Mouse (Mus musculus) CH12F3 (cell line): ENCODE data around the gene Cenpe.
"Not testable (repeated sequence)": the region's sequence is repeated elsewhere in the genome, so short reads cannot be mapped to it uniquely, and the experiment has no call there.

Experiments
- in situ Hi-C: fragments of 300-500 bp; cut with MboI; formaldehyde crosslinking; loops from 2 replicates; pipeline ENCODE4 v1.14.3; 2020; ENCODE audit warnings: low sequenced_read_pairs

The Cenpe gene

GRCm38 (mm10) chr3:135211805-135212657 lies at the start of gene Cenpe:
Gene Cenpe (plus strand): TSS chr3:135212537.
- in situ Hi-C loops = no loop called here

GRCm38 (mm10) chr3:135171898-135172446 lies 40.4 kb upstream of the Cenpe start:
- in situ Hi-C loops = no loop called here

GRCm38 (mm10) chr3:135191861-135192260 lies 20.5 kb upstream of the Cenpe start:
- in situ Hi-C loops = no loop called here

- in situ Hi-C loops = not testable (repeated sequence)
These were observed 14.3 kb upstream of the Cenpe start for GRCm38 (mm10) chr3:135198051-135198450.

GRCm38 (mm10) chr3:135200409-135201303 lies 11.7 kb upstream of the Cenpe start:
- in situ Hi-C loops = loop anchor here (10.0 kb wide), 1 partner anchor 476 kb away; no protein-coding TSS in a partner anchor

- in situ Hi-C loops = loop anchor here (5.0 to 10.0 kb wide), 2 partner anchors 482 to 554 kb away; no protein-coding TSS in a partner anchor
These were observed 5.7 kb upstream of the Cenpe start for GRCm38 (mm10) chr3:135206621-135207020.

- in situ Hi-C loops = no loop called here
These were observed 467 bp downstream of the Cenpe start for GRCm38 (mm10) chr3:135212658-135213350.

- in situ Hi-C loops = no loop called here
These were observed 19.7 kb downstream of the Cenpe start for GRCm38 (mm10) chr3:135232058-135232457.

- in situ Hi-C loops = no loop called here
These were observed 20.1 kb downstream of the Cenpe start for GRCm38 (mm10) chr3:135232462-135232861.

- in situ Hi-C loops = no loop called here
These were observed 33.4 kb downstream of the Cenpe start for GRCm38 (mm10) chr3:135245733-135246132.

- in situ Hi-C loops = no loop called here
These were observed 34.5 kb downstream of the Cenpe start for GRCm38 (mm10) chr3:135246828-135247227.

GRCm38 (mm10) chr3:135249104-135249503 lies 36.8 kb downstream of the Cenpe start:
- in situ Hi-C loops = no loop called here

GRCm38 (mm10) chr3:135251825-135252224 lies 39.5 kb downstream of the Cenpe start:
- in situ Hi-C loops = no loop called here

GRCm38 (mm10) chr3:135254784-135255183 lies 42.4 kb downstream of the Cenpe start:
- in situ Hi-C loops = no loop called here

GRCm38 (mm10) chr3:135258919-135259318 lies 46.6 kb downstream of the Cenpe start:
- in situ Hi-C loops = no loop called here

GRCm38 (mm10) chr3:135260233-135260632 lies 47.9 kb downstream of the Cenpe start:
- in situ Hi-C loops = no loop called here

GRCm38 (mm10) chr3:135268616-135269015 lies 56.3 kb downstream of the Cenpe start:
- in situ Hi-C loops = no loop called here

GRCm38 (mm10) chr3:135269391-135269990 lies 57.2 kb downstream of the Cenpe start:
- in situ Hi-C loops = no loop called here

GRCm38 (mm10) chr3:135272627-135273026 lies 60.3 kb downstream of the Cenpe start:
- in situ Hi-C loops = no loop called here

- in situ Hi-C loops = no loop called here
These were observed 60.7 kb downstream of the Cenpe start for GRCm38 (mm10) chr3:135273047-135273446.
